Mouse (Mus musculus) embryonic facial prominence, embryonic 12.5 days (tissue): ENCODE results near the gene Cxcr5. TPM values are rescaled to one million over a fixed set of nuclear protein-coding genes. Genes with fewer than 3 reads are reported as not detected.

Source experiments
- ATAC-seq: fragments of 200-750 bp; cut with Nextera tagmentation; 2 replicates; pipeline ENCODE4 v1.8.0; 2017; ENCODE audit not compliant: insufficient number of reproducible peaks, insufficient read depth, low FRiP score, low TSS enrichment
- H3K27ac ChIP-seq: fragments of 300-500 bp; sonication (generic); 2 replicates; pipeline ENCODE4 v1.5.1; 2016; ENCODE audit warnings: mild to moderate bottlenecking
- H3K27me3 ChIP-seq: fragments of 300-500 bp; sonication (generic); 2 replicates; pipeline ENCODE4 v1.6.1; 2016; ENCODE audit warnings: mild to moderate bottlenecking, moderate library complexity
- H3K36me3 ChIP-seq: fragments of 300-500 bp; sonication (generic); 2 replicates; pipeline ENCODE4 v1.6.1; 2016; ENCODE audit warnings: mild to moderate bottlenecking
- H3K4me1 ChIP-seq: fragments of 300-500 bp; sonication (generic); 2 replicates; pipeline ENCODE4 v1.6.1; 2016
- H3K4me2 ChIP-seq: fragments of 300-500 bp; sonication (generic); replicated peaks from 2 replicates; pipeline ENCODE4 v1.6.1; 2016; ENCODE audit warnings: mild to moderate bottlenecking, moderate library complexity
- H3K4me3 ChIP-seq: fragments of 300-500 bp; sonication (generic); 2 replicates; pipeline ENCODE4 v1.5.1; 2016; ENCODE audit warnings: mild to moderate bottlenecking
- H3K9ac ChIP-seq: fragments of 300-500 bp; sonication (generic); 2 replicates; pipeline ENCODE4 v1.6.1; 2016; ENCODE audit warnings: mild to moderate bottlenecking, moderate library complexity
- H3K9me3 ChIP-seq: fragments of 300-500 bp; sonication (generic); 2 replicates; pipeline ENCODE4 v1.6.1; 2016; ENCODE audit warnings: mild to moderate bottlenecking, moderate library complexity
- WGBS: fragments of 180-500 bp; shearing (Covaris S2); methylation state at CpG from one replicate; pipeline ENCODE4 v1.1.7; 2016; 5-methylcytosine and 5-hydroxymethylcytosine counted together
- polyA plus RNA-seq: library from polyadenylated mRNA; unstranded; fragments of >200 nt; fragmentation: Nextera tagmentation; extraction: Ambion mirVana; gene quantifications from 2 replicates; pipeline ENCODE4 v1.2.1, GENCODE M21; 2016

Cxcr5 gene
- polyA plus RNA-seq, 1 experiment from 2014 or later = 0.08 TPM

DNA sequence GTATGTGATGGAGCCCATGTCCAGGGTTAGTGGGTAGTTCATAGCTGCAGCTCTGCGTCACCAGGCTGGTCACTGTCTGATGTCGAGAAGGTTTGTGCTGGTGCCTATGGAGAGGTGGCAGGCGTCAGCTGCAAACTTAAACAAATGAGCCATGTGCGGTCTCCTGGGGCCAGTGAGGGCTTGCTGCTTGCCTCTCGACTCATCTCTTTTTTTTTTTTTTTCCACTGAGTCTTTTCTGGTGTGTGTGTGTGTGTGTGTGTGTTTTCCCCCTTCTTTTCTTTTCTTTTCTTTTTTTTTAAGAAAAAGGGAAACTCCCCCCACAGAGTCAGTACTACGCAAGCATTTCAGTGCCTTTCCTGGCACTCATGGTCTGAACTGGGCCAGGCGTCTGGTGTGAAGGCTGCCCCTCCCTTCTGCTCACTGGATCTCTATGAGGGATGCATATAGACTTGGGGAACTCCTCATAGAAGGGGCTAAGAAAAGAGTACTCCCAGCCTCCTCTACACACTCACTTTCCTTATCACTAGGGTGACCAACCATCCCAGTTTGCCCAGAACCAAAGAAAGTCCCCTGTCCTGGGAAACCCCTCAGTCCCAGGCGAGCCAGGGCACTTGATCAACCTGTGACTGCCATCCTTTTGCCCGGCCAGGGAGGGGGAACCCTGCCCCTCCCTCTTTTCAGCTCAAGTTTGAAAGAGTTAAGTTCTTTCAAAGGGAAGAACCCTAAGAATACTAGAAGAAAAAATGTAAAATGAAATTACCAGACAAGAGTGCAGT is 35.2 kb downstream of the Cxcr5 start:
- WGBS = 62% methylated on average over 9 of the region's 9 CpGs
- Histone ChIP-seq H3K36me3 (no peaks in the 10 kb centered on the region), H3K9ac (no peak overlapping the region), H3K4me1 (no peaks in the 10 kb centered on the region), H3K9me3 (no peaks in the 10 kb centered on the region), H3K27me3 (no peaks in the 10 kb centered on the region), H3K27ac (no peak overlapping the region), H3K4me2 (no peak overlapping the region), H3K4me3 (no peak overlapping the region)
- ATAC-seq = no peak

DNA sequence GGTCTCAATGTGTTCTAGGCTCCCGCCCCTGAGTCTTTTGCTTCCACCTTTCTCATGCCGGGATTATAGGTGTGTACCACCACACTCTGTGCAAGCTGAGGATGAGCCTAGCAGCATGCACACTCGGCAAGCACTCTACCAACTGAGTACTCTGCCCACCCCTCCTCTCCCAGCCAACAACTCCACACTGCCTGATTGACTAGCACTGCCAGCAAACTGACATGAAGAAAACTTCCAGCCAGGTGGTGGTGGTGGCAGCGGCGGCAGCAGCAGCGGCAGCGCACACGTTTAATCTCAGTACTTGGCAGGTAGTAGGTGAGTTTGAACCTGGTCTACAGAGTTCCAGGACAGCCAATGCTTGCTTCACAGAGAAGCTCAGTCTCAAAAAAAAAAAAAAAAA is 36.1 kb downstream of the Cxcr5 start:
- Histone ChIP-seq H3K36me3 (no peaks in the 10 kb centered on the region), H3K4me3 (no peak overlapping the region), H3K4me1 (no peaks in the 10 kb centered on the region), H3K4me2 (no peak overlapping the region), H3K9ac (no peak overlapping the region), H3K27me3 (no peaks in the 10 kb centered on the region), H3K9me3 (no peaks in the 10 kb centered on the region), H3K27ac (no peak overlapping the region)
- 90% methylated on average over 8 of the region's 8 CpGs for WGBS
- no peak for ATAC-seq

DNA sequence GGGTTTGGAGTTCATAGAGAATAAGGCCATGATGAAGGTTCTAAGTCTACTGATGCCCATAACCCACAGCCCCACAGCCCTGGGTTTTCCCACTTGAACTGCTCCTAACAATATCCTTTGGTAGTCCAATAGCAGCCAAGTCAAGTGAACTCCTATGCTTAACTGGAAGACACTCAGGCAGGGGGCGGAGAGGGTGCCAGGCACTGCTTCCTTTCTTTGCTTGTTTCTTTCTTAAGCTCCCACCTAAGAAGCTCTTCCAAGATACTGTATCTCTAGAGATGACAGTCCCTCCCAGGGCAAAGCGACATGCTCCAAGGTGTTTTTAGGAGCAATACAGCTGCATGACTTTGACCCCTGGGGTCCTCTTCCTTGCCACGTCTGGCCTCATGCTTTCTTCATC is 36.7 kb downstream of the Cxcr5 start:
- Histone ChIP-seq H3K9ac (no peak overlapping the region), H3K4me2 (no peak overlapping the region), H3K27me3 (no peaks in the 10 kb centered on the region), H3K36me3 (no peaks in the 10 kb centered on the region), H3K27ac (no peak overlapping the region), H3K9me3 (no peaks in the 10 kb centered on the region), H3K4me1 (no peaks in the 10 kb centered on the region), H3K4me3 (no peak overlapping the region)
- WGBS = 83% methylated on average over 3 of the region's 3 CpGs
- ATAC-seq = no peak

DNA sequence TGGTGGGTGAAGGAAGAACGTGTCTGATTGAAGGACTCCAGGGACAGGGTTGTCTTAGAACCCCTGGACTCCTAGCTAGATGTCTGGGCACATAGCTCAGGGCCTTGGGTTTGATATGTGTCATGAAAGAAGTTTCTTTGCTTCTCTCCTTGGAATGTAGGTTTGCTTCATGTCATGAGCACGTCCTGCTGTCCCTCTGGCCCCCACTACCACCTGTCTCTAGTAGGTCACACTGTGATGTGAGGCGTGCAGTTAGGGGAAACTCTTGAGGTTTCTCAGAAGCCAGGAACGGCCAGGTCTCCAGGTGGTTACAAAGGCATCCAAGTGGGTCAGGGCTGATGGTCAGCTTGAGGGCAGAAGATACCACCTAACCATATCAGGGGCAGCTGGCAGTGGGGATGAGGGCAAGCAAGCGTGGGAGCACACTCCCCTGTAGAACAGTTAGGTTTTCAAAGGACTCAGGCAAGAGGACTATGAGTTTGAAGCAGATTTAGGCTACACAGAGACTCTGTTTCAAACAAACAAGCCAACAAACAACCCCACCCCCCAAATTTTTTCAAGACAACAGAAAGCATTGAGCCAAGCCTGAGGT is 37.3 kb downstream of the Cxcr5 start:
- H3K4me2 ChIP-seq = no peak overlapping the region
- no peaks in the 10 kb centered on the region for H3K4me1 ChIP-seq
- no peak overlapping the region for H3K9ac ChIP-seq
- no peaks in the 10 kb centered on the region for H3K36me3 ChIP-seq
- H3K27me3 ChIP-seq = no peaks in the 10 kb centered on the region
- ATAC-seq = no peak
- H3K27ac ChIP-seq = no peak overlapping the region
- no peak overlapping the region for H3K4me3 ChIP-seq
- H3K9me3 ChIP-seq = no peaks in the 10 kb centered on the region
- WGBS = 66% methylated on average over 5 of the region's 5 CpGs

DNA sequence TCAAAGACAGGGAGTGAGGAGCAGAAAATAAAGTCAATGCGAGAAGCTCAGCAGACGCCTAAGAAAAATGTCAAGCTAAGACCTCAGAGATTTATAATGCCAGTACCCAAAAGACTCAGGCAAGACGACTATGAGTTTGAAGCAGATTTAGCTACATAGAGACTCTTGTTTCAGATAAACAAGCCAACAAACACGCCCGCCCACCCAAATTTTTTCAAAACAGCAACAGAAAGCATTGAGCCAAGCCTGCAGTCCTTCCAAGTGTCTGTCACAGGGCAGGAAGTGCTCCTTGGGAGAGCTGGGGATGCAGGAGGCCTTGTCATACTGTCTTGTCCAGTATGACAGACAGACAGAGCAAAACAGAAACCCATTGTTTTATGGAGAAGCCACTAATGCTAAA is 38.0 kb downstream of the Cxcr5 start:
- no peaks in the 10 kb centered on the region for H3K4me1 ChIP-seq
- WGBS = 75% methylated on average over 5 of the region's 5 CpGs
- no peak for ATAC-seq
- H3K9me3 ChIP-seq = no peaks in the 10 kb centered on the region
- no peak overlapping the region for H3K9ac ChIP-seq
- H3K27ac ChIP-seq = no peak overlapping the region
- H3K36me3 ChIP-seq = no peaks in the 10 kb centered on the region
- H3K4me3 ChIP-seq = no peak overlapping the region
- H3K27me3 ChIP-seq = no peaks in the 10 kb centered on the region
- no peak overlapping the region for H3K4me2 ChIP-seq

DNA sequence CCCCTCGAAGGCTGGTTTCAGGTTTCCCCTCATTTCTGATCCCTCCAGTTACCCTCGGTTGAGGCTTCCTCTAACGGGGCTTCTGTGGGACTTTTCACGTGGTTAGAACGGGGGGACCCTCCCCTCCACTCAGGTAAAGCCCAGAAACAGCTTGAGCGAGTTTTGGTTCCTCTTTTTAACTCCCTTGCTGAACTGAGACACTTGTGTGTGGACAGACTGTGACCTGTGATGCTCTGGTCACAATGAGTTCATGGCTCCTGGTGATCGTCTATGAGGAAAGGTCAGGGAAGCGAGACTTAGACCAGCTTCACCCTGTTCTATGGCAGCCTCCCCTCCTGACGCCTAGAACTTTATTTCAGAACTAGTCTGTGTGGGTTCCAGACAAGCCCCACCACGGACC is 39.8 kb downstream of the Cxcr5 start:
- 72% methylated on average over 10 of the region's 10 CpGs for WGBS
- Histone ChIP-seq H3K27ac (no peak overlapping the region), H3K9ac (no peak overlapping the region), H3K27me3 (no peaks in the 10 kb centered on the region), H3K9me3 (no peaks in the 10 kb centered on the region), H3K4me3 (no peak overlapping the region), H3K4me2 (no peak overlapping the region), H3K4me1 (no peaks in the 10 kb centered on the region), H3K36me3 (no peaks in the 10 kb centered on the region)
- no peak for ATAC-seq

DNA sequence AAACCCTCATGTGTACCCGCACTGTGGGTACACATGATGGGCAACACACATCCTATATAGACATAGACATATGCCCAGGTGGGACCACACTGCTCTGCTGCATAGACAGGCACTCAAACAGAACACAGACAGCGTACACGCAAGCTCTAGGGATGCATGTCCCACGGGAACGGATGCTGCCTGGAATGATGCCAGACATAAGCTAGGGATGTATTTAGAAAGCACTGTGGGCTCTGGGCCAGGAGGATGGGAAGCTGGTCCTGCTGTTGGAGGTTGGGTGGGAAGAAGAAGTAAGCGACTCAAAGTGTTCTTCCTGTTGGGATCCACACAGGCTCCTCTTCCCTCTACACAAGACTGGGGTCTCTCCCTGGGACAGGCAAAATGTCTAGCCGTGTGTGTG is 43.6 kb downstream of the Cxcr5 start:
- no peak for ATAC-seq
- WGBS = 87% methylated on average over 7 of the region's 7 CpGs

DNA sequence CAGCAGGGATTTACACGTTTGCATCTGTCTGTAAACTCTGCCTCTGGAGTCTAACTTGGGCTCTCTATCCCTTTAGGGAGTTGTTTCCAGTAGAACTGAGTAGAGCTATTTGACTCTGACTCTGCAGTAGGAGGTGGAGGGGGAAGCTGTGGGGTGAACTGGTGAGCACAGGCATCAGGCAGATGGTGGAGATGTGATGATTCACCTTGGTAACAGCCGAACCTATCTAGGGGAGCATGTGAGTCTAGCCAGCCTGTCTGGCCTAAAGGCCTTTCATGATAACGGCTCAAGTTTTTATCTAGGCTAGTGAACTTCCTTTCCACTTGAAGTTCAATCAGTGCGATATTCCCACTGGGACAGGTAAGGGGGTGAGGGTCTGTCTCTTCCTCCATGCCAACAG is 44.3 kb downstream of the Cxcr5 start:
- H3K4me3 ChIP-seq = no peak overlapping the region
- no peaks in the 10 kb centered on the region for H3K27me3 ChIP-seq
- no peaks in the 10 kb centered on the region for H3K36me3 ChIP-seq
- peaks cover 9% of the 10 kb centered on the region for H3K4me1 ChIP-seq
- H3K9me3 ChIP-seq = no peaks in the 10 kb centered on the region
- 65% methylated on average over 4 of the region's 4 CpGs for WGBS
- no peak for ATAC-seq
- H3K4me2 ChIP-seq = no peak overlapping the region
- no peak overlapping the region for H3K27ac ChIP-seq
- no peak overlapping the region for H3K9ac ChIP-seq

More for the DNA sequence above, 43.6 kb downstream of the Cxcr5 start:
- 0 out of 2 replicates have a peak, but pooled peaks cover 2% of the 10 kb centered on the region for H3K4me1 ChIP-seq
- no peaks in the 10 kb centered on the region for H3K36me3 ChIP-seq
- H3K9ac ChIP-seq = no peak overlapping the region
- no peak overlapping the region for H3K4me2 ChIP-seq
- no peak overlapping the region for H3K27ac ChIP-seq
- no peak overlapping the region for H3K4me3 ChIP-seq
- H3K27me3 ChIP-seq = no peaks in the 10 kb centered on the region
- no peaks in the 10 kb centered on the region for H3K9me3 ChIP-seq

DNA sequence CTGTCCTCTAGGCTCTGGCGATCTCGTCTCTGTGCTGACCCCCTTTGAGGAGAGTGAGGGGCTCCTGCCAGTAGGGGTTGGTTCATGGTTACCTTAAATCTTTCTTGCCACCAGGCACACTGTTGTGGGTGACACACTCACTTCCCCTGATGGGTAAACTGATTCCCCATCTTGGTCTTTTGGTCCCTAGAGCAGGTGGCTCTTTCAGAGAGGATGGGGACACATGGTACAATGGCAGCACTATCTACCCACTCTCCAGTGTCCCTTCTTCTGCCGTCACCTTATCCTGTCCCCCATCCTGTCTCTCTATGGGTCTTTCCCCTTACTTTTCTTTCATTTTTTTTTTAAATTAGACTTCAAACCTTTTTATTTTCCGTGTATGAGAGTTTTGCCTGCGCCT is 45.8 kb downstream of the Cxcr5 start:
- WGBS = 87% methylated on average over 5 of the region's 5 CpGs
- H3K4me1 ChIP-seq = peaks cover 15% of the 10 kb centered on the region
- ATAC-seq = no peak

DNA sequence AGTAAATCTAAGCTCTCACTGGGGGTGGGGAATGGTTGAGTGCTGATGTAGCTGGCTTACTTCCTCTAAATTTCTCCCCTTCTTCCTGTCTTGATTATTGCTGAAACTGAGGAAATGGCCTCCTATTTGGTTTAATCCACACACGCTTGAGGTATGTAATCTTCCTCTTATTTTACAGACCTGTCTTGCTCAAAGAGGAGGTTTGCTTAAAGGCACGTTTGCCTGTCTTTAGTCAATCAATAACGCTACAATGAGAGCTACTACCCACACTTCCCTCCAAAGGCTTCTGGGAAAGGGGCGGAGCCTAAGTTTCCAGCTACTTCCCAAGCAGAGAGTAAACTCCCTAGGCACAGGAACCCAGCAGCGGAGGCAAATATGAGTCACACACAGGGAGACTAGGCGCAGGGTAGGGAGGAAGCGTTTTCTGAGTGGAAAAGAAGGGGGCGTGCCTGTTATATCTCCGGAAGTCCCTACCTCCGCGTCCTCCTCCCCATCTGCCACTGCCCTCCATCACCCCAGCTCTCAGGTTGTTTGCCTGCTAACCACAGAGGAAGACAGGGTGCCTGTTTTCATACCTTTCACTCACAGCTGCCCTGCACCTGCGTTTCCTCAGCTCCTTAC is 46.4 kb downstream of the Cxcr5 start:
- Histone ChIP-seq H3K36me3 (no peaks in the 10 kb centered on the region), H3K27me3 (no peaks in the 10 kb centered on the region), H3K9ac (no peak overlapping the region), H3K27ac (no peak overlapping the region), H3K9me3 (no peaks in the 10 kb centered on the region), H3K4me1 (peaks cover 15% of the 10 kb centered on the region), H3K4me3 (no peak overlapping the region), H3K4me2 (no peak overlapping the region)
- WGBS = 65% methylated on average over 12 of the region's 12 CpGs
- ATAC-seq = no peak

More for the DNA sequence above, 45.8 kb downstream of the Cxcr5 start:
- H3K27me3 ChIP-seq = no peaks in the 10 kb centered on the region
- H3K27ac ChIP-seq = no peak overlapping the region
- H3K4me2 ChIP-seq = no peak overlapping the region
- H3K36me3 ChIP-seq = no peaks in the 10 kb centered on the region
- no peak overlapping the region for H3K9ac ChIP-seq
- no peak overlapping the region for H3K4me3 ChIP-seq
- no peaks in the 10 kb centered on the region for H3K9me3 ChIP-seq

DNA sequence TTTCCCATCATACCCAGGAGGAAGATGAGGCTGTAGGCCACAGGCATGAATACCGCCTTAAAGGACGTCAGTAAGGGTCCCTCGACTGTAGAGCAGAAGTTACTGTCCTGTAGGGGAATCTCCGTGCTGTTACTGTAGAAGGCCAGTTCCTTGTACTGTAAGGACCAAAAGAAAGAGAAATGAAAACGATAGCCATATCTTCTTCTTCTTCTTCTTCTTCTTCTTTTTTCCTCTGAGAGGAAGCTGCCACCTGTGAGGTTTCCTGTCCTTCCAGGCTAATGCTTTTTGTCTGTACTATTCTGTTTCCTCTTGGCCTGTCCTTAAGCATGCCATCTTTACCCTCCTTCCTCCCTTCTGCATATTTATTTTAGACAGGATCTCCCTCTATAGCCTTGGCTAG is 47.5 kb downstream of the Cxcr5 start:
- WGBS = 94% methylated on average over 5 of the region's 5 CpGs
- Histone ChIP-seq H3K9ac (no peak overlapping the region), H3K27me3 (no peaks in the 10 kb centered on the region), H3K36me3 (peaks cover 3% of the 10 kb centered on the region), H3K4me3 (no peak overlapping the region), H3K4me2 (no peak overlapping the region), H3K9me3 (no peaks in the 10 kb centered on the region), H3K27ac (no peak overlapping the region), H3K4me1 (peaks cover 26% of the 10 kb centered on the region)
- no peak for ATAC-seq

DNA sequence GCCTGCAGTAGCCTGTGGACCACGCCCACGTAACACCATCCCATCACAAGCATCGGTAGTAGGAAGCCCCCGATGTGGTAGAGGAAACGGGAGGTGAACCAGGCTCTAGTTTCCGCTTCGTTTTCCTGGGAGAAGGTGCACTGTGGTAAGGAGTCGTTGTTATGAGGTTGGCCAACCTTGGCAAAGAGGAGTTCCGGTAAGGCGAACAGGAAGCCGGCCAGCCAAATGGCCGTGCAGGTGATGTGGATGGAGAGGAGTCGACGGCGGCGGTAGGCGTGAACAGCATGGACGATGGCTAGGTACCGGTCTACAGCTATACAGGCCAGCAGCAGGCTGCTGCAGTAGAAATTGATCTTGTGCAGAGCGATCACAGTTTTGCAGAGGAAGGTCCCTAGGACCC is 48.1 kb downstream of the Cxcr5 start:
- no peak for ATAC-seq
- WGBS = 76% methylated on average over 20 of the region's 20 CpGs

More for the DNA sequence above, 48.1 kb downstream of the Cxcr5 start:
- Histone ChIP-seq H3K4me3 (no peak overlapping the region), H3K36me3 (peaks cover 9% of the 10 kb centered on the region), H3K9ac (no peak overlapping the region), H3K4me1 (peaks cover 30% of the 10 kb centered on the region), H3K9me3 (no peaks in the 10 kb centered on the region), H3K4me2 (no peak overlapping the region), H3K27ac (no peak overlapping the region), H3K27me3 (no peaks in the 10 kb centered on the region)
